Mouse (Mus musculus) E14TG2a.4 (cell line): ENCODE data around the gene Gm29666.
A peak's percentile ranks its signal among the peaks of the same experiment; 100 is the strongest.

Source experiments
- CTCF ChIP-seq: conservative IDR thresholded peaks from 2 replicates; pipeline ENCODE4 v1.5.1; 2014; ENCODE audit warnings: low read length
- NANOG ChIP-seq: IDR thresholded peaks from 2 replicates; pipeline ENCODE4 v1.6.1; 2014; ENCODE audit warnings: borderline replicate concordance, low read length, mixed read lengths
- POU5F1 ChIP-seq: IDR thresholded peaks from 2 replicates; pipeline ENCODE4 v1.6.1; 2014; ENCODE audit warnings: low read length, borderline replicate concordance

DNA sequence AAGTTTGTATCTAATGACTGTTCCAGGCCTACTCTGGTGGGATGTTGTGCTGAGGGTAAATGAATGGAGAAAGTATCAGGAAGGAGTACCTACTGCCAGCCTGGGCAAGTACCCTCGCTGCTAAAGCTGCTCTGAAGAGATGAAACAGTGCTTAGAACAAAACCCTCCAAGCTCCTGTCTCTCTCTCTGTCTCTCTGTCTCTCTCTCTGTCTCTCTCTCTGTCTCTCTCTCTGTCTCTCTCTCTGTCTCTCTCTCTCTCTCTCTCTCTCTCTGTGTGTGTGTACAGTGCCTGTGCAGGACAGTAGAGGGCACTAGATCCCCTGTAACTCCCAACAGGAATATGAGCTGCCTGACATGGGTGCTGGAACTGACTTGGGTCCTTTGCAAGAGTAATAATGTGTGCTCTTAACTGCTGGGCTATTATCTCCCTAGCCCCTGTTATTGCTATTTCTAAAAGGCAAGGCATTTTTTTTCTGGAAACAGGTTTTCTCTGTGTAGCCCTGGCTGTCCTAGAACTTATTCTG lies 5.7 kb upstream of the Gm29666 start:
- TF ChIP-seq CTCF (peak; percentile 30; the same call in 1 of the 2 replicates), POU5F1 (no peak), NANOG (no peak)
